Mouse (Mus musculus) bone marrow, adult 2 months (tissue): ENCODE results near the gene Mccc1. TPM values are rescaled to one million over a fixed set of nuclear protein-coding genes. Genes with fewer than 3 reads are reported as not detected.

ENCODE experiments used
- H3K27ac ChIP-seq: fragments of 200-500 bp; 2 replicates; pipeline ENCODE4 v1.5.1; 2012; ENCODE audit warnings: low read depth, mild to moderate bottlenecking, control low read depth, inconsistent platforms, low read length; ENCODE audit not compliant: control insufficient read depth, poor library complexity, insufficient read depth
- H3K4me1 ChIP-seq: fragments of 200-500 bp; 2 replicates; pipeline ENCODE4 v1.6.1; 2011; ENCODE audit warnings: low read length; ENCODE audit not compliant: control insufficient read depth, insufficient read depth
- H3K4me3 ChIP-seq: fragments of 200-500 bp; replicated peaks from 2 replicates; pipeline ENCODE3; 2011; ENCODE audit warnings: mild to moderate bottlenecking, low read depth, low read length, control low read depth; ENCODE audit not compliant: control insufficient read depth
- CTCF ChIP-seq: fragments of 200-500 bp; IDR thresholded peaks from 2 replicates; pipeline ENCODE4 v1.5.1; 2011; ENCODE audit warnings: low read length, control low read depth; ENCODE audit not compliant: control insufficient read depth, insufficient read depth
- POLR2A ChIP-seq: fragments of 200-500 bp; IDR thresholded peaks from 2 replicates; pipeline ENCODE4 v1.6.1; 2011; ENCODE audit warnings: low read depth, mild to moderate bottlenecking, control low read depth, low read length, borderline replicate concordance; ENCODE audit not compliant: control insufficient read depth
- WGBS: fragments of 180-500 bp; shearing (Covaris S2); methylation state at CpG from one replicate; pipeline ENCODE4 v1.1.7; 2018; 5-methylcytosine and 5-hydroxymethylcytosine counted together
- polyA plus RNA-seq: library from polyadenylated mRNA; stranded (reverse); fragments of >200 nt; gene quantifications from 2 replicates; pipeline ENCODE4 v1.2.4, GENCODE M21; 2011; ENCODE audit warnings: low replicate concordance; ENCODE audit not compliant: missing spikeins, insufficient read depth, insufficient read length

Gene Mccc1
- polyA plus RNA-seq, 1 experiment, result 12.6 TPM

DNA sequence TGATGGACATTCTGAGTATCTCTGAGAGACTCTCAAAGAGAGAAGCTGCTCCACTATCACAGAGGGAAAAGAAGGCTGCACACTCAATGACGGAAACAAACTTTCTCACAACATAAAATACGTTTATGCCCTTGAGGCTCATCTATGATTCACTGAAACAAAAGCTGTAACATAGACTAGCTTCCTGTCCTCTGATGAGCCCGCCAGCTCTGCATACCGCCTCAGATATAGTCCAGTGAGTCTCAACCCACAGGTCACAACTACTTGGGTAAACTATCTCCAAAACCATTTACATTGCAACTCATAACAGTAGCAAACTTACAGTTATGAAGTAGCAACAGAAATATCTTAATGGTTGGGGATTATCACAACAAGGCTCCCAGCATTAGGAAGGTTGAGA lies 78.0 kb downstream of the Mccc1 start:
- H3K27ac ChIP-seq, result no peak overlapping the region

DNA sequence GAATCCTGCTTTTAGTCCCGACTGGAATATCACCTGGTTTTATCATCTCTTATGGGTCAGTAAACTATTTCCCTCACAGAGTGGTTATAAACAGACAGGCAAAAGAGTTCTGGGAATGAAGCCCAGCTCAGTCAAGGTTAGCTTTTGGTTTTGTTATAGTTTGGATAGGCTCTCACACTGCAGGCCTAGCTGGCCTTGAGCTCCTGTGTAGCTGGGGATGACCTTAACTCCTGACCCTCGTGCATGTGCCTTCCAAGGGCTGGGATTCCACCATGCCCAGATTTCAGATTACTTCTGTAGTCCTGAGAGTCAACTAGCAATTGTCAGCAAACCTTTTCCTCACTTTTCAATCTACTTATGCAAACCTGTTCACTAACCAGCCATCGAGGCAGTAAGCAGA lies 82.2 kb downstream of the Mccc1 start:
- H3K4me3 ChIP-seq, result no peak overlapping the region
- no peak overlapping the region for H3K27ac ChIP-seq
- TF ChIP-seq CTCF, result no peak
- TF ChIP-seq POLR2A, result no peak
- 78% methylated on average over 3 of the region's 3 CpGs for WGBS
- H3K4me1 ChIP-seq, result peaks cover 1% of the 10 kb centered on the region; the same call in 1 of the 2 replicates

More for the DNA sequence above, 78.0 kb downstream of the Mccc1 start:
- H3K4me3 ChIP-seq, result no peak overlapping the region
- 35% methylated on average over 4 of the region's 4 CpGs for WGBS
- TF ChIP-seq CTCF, result no peak
- peaks cover 1% of the 10 kb centered on the region; the same call in 1 of the 2 replicates for H3K4me1 ChIP-seq

Other genes starting within 250 kb of the Mccc1 start
- gene Atp11b, start 246.6 kb downstream of the Mccc1 start, polyA plus RNA-seq, result 10.3 and 15.9 TPM in 2 replicates
- 23.3 and 28.0 TPM in 2 replicates for gene Dcun1d1, start 63.2 kb downstream of the Mccc1 start, polyA plus RNA-seq
- gene Ccdc144b, start 52.9 kb upstream of the Mccc1 start, polyA plus RNA-seq, result not detected in 2 replicates
- gene Acad9, start 65.3 kb upstream of the Mccc1 start, polyA plus RNA-seq, result 7.4 and 16.7 TPM in 2 replicates
- 0.45 and 0.92 TPM in 2 replicates for gene D3Ertd254e, start 150.3 kb upstream of the Mccc1 start, polyA plus RNA-seq
- not detected in 2 replicates for gene Qrfpr, start 221.6 kb upstream of the Mccc1 start, polyA plus RNA-seq